Mouse (Mus musculus) layer of hippocampus, adult 2 months (tissue): Measurements from ENCODE around the gene Arhgap45. TPM values are rescaled to one million over a fixed set of nuclear protein-coding genes. Genes with fewer than 3 reads are reported as not detected.
A peak's percentile ranks its signal among the peaks of the same experiment; 100 is the strongest.
"Not testable (repeated sequence)": the region's sequence is repeated elsewhere in the genome, so short reads cannot be mapped to it uniquely, and the experiment has no call there.

Experiments used
- DNase-seq, 2 experiments: peaks; one replicate each; pipeline ENCODE4 v3.0.0; 2022; ENCODE audit warnings: low spot score in 2 of 2
- H3K27ac ChIP-seq: fragments of 200-600 bp; 2 replicates; pipeline ENCODE4 v1.8.1; 2022
- H3K4me3 ChIP-seq: fragments of 200-600 bp; 2 replicates; pipeline ENCODE4 v1.8.1; 2022; ENCODE audit warnings: mild to moderate bottlenecking
- CTCF ChIP-seq: fragments of 200-600 bp; conservative IDR thresholded peaks from 2 replicates; pipeline ENCODE4 v1.8.1; 2022; ENCODE audit warnings: antibody characterized with exemption, mild to moderate bottlenecking, moderate library complexity
- total RNA-seq, 2 experiments: library from RNA; stranded (reverse); gene quantifications; 2 replicates each; pipeline ENCODE4 v1.2.3; 2021

The Arhgap45 gene
- total RNA-seq, 2 experiments from 2014 or later = 3.7 to 4.4 TPM

DNA sequence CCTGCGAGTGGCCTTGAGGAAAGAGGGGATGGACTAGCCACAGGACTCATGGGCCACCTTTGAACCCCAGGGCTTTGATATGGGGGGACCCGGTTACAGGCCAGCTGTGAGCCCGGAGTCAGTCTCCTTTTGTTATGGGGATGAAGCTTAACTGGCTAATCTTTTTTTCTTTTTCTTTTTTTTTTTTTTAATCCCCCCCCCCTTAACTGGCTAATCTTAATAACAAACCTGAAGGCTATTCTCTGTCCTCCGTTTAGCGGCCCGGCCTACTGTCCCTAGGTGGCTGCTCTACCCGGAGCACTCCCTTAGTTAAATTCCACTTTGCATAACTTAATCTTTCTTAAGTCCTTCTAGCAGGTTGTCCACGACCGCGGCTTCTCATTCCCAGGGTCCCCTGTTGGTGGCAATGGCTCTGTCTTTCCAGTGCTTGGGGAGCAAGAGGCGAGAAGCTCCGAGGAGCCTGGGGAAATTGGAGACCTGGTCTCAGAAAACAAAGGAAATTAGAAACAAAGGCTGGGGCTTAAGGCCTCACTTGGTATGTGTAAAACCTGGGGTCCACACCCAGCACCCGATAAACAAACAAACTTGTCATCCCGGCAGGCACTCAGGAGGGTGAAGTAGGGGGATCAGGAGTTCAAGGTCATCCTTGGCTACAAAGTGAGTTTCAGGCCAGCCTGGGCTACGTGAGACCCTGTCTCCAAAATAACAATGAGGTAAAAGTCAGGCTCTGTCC is 34.6 kb downstream of the Arhgap45 start:
- Histone ChIP-seq H3K27ac (peak overlapping the region; percentile 43; the same call in 1 of the 2 replicates), H3K4me3 (no peak overlapping the region)
- TF ChIP-seq CTCF = no peak
- DNase-seq = no peak

DNA sequence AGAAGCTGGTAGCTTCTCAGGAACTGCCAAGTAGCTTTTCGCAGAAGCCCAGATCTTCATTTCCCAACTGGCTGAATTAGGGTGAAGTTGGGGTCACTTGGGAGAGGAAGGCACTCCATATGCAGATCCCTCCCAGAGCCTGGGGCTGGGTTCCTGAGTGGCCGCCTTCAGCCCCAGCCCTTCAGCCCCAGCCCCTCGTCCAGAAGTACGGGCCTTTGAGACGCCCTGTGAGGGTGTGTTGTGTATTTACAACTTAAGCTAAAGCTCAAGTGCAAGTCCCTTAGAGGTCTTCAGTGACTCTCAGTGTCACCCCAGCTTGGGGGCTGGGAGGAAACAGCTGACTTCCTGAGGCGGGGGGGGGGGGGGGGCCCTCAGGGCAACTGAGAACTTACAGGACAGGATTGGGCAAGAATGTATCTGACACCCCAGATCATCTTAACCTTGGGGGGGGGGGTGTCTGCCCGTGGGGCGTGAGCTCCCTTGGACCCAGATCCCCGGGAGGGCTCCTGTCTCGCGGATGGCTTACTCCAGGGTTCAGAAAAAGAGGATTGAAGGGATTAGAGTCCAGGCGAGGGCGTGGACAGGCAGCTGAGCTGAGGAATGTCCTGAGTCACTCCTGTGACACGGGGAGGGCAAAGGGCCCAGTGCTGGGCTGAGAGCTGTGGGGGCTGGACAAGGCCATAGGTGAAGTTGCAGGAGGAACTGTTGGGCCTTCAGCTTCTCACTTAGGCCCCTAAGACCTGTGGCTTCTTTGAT is 35.3 kb downstream of the Arhgap45 start:
- no peak for TF ChIP-seq CTCF
- no peak for DNase-seq
- H3K27ac ChIP-seq = peak overlapping the region; percentile 36; the same call in 1 of the 2 replicates
- H3K4me3 ChIP-seq = no peak overlapping the region

- Histone ChIP-seq H3K4me3 (no peak overlapping the region), H3K27ac (peak overlapping the region; percentile 7; the same call in 1 of the 2 replicates)
- no peak for TF ChIP-seq CTCF
- no peak for DNase-seq
These were observed 35.9 kb downstream of the Arhgap45 start for GRCm38 (mm10) chr10:80052374-80052764.

GRCm38 (mm10) chr10:80053259-80053780 is 36.9 kb downstream of the Arhgap45 start:
- no peak for TF ChIP-seq CTCF
- H3K27ac ChIP-seq = peak overlapping the region; percentile 98
- peak; percentile 99 to 100 for DNase-seq
- peak overlapping the region; percentile 96 for H3K4me3 ChIP-seq

DNA sequence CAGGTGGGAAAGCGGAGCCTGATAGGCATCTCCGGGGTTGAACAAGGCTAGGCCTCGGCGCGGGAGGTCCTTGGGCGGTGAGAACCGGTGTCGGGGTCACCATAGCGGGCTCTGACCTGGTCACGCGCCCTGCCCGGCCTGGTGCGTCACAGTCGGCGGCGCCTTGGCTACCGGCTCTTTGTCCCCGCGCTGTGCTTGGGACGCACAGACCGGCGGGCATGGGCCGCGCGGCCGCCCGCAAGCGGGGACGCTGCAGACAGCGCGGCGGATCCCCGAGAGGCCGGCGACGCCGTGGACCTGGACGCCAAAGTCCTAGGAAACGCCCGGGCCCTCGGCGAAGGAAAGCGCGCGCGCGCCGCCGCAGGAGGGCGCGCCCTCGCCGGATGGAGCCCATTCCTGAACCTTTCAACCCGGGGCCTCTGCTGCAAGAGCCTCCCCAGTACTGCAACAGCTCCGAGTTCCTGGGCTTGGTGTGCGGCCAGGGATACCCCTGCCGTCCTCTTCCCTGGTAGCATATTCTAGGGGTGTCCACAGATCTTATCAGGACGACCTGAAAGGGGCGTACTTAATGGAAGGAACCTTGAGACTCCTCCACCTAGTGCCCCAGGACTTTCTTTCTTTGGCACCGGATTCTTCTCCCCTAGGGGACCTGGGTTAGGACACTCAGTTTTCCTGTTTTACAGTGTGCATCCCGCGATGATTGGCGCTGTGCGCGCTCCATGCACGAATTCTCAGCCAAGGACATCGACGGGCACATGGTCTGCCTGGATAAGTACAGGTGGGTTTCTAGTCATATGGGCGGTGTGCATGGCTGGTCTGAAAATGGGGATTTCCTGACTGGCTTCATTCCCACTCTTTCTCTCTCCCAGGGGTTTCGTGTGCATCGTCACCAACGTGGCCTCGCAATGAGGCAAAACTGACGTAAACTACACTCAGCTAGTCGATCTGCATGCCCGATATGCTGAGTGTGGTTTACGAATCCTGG is 37.7 kb downstream of the Arhgap45 start:
- peak in 1 of 2 experiments; percentile 46 for DNase-seq
- peak; percentile 68 for TF ChIP-seq CTCF
- H3K4me3 ChIP-seq = peak overlapping the region; percentile 96
- H3K27ac ChIP-seq = peak overlapping the region; percentile 98

DNA sequence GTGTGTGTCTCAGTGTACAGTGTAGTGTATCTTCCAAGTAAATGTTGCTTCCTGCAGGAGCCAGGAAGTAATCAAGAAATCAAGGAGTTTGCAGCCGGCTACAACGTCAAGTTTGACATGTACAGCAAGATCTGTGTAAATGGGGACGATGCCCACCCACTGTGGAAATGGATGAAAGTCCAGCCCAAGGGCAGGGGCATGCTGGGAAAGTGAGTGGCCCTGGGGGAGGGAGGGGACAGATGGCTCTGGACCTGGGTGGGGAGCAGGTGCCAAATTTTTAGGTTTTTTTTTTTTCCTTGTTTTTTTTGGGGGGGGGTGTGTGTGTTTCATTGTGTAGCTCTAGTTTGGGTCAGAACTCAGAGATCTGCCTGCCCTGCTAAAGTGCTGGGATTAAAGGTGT is 38.5 kb downstream of the Arhgap45 start:
- Histone ChIP-seq H3K27ac (peak overlapping the region; percentile 98; the same call in 1 of the 2 replicates), H3K4me3 (peak overlapping the region; percentile 96)
- DNase-seq = not testable (repeated sequence)

DNA sequence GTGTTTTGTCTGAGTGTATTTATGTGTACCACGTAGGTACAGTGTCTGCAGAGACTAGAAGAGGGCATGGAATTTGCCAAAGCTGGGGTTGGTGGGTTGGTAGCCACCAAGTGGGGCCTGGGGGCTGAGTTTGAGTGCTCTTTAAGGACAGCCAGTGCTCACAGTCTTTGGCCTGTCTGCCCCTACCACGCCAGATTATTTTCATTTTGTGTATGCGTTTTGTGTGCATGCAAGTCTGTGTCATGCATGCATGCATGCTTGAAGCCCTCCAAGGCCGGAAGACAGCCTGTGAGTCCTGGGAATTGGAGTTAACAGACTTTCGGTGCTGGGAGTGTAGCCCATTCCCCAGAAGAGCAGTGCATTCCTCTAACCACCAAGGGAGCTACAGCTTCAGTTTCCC is 38.9 kb downstream of the Arhgap45 start:
- no peak for DNase-seq
- H3K4me3 ChIP-seq = peak overlapping the region; percentile 96; the same call in 1 of the 2 replicates
- H3K27ac ChIP-seq = peak overlapping the region; percentile 1; the same call in 1 of the 2 replicates
- TF ChIP-seq CTCF = no peak

DNA sequence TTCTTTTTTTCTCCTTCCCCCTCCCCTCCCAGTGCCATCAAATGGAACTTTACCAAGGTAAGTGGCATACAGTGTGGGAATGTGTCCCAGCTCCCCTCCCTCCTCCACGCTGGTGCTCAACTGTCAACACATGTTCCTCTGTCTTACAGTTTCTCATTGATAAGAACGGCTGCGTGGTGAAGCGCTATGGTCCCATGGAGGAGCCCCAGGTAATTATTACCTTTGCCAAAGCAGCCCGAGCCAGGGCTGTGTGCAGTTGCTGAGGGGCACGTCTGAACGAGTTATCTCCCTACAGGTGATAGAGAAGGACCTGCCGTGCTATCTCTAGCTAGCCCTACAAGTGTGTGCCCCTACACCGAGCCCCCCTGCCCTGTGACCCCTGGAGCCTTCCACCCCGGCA is 39.4 kb downstream of the Arhgap45 start:
- Histone ChIP-seq H3K4me3 (no peak overlapping the region), H3K27ac (peak overlapping the region; percentile 1; the same call in 1 of the 2 replicates)
- no peak for TF ChIP-seq CTCF
- no peak for DNase-seq

- Histone ChIP-seq H3K4me3 (no peak overlapping the region), H3K27ac (no peak overlapping the region)
- TF ChIP-seq CTCF = no peak
- DNase-seq = no peak
These were observed 40.1 kb downstream of the Arhgap45 start for GRCm38 (mm10) chr10:80056506-80056905.

DNA sequence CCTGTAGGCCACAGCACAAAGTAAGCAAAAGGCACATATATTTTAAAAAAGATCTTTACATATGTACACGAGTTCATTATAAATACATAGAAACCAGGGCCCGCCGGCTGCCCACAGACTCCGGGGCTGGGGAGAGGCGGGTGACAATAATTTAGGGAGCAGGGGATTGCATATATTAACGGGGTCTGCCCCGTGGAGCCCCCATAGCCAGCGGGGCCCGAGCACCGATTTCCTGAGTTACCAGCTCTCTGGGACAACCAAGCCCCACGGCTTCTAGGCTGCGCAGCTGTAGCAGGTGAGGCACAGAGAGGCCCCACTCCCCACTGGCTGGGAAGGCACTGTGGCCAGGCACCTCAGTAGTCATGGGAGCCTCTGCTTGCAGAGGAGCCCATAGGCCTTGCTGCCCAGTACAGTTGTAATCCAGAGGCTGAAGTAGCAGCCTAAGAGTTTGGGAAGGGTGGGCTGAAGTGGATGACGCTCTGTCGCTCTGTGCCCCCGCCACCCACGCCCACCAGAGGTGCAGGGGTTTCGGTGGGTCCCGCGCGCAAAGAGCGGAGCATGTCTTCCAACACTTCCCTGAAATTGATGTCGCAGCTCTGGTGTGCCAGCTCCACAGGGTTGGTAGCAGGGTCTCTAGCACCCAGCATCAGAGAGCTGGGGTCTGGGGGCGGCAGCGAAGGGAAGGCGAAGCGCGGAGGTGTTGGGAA is 40.7 kb downstream of the Arhgap45 start:
- Histone ChIP-seq H3K4me3 (no peak overlapping the region), H3K27ac (no peak overlapping the region)
- DNase-seq = no peak
- TF ChIP-seq CTCF = no peak

DNA sequence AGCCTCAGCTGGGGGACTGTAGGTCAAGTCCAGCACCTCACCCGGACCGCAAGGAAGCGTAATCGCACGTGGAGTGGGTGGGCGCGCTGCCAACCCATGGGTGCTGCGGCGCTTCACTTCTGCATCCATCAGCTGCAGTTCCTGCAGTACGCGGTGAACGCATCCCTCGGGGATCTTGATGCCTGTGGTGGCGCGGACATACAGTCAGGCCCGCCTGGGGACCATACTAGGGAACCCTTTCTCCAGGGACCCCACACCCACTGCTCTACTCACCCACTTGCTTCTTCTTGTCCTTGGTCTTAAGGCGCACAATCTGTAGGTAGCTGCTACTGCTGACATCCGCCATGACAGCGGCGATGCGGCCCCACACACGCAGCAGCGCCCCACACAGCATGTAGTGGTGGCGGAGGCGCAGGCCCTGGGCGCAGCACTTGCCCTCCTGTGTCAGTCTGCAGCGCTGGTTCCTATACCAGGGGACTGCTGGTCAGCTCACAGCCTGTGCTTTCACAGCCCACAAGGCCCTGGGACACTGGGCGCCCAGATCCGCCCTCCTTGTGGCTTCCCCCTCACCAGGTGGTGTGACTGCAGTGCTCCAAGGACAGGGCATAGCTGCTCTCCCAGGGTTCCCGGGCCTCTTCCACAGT is 41.4 kb downstream of the Arhgap45 start:
- DNase-seq = no peak
- H3K27ac ChIP-seq = 0 out of 2 replicates have a peak overlapping the region, but pooled peaks have one; percentile 18
- no peak overlapping the region for H3K4me3 ChIP-seq
- TF ChIP-seq CTCF = no peak
